Mouse (Mus musculus): ENCODE data around the gene Gm128.

GRCm38 (mm10) chr3:95227214-95227613 is 14.2 kb downstream of the Gm128 start:
- TF ChIP-seq CTCF (IDR thresholded peaks at IDR 0.05; ENCODE audit: low read depth, low read length) (no peak), POLR2A (IDR thresholded peaks at IDR 0.05; ENCODE audit: borderline replicate concordance, low read depth, low read length) (no peak)

All from bone marrow macrophage, adult 2 months (primary cell).